Mouse (Mus musculus): ENCODE results near the gene Olfr198. TPM values are rescaled to one million over a fixed set of nuclear protein-coding genes. Genes with fewer than 3 reads are reported as not detected.

Olfr198 gene
- not detected in 4 replicates for total RNA-seq (2023)

DNA sequence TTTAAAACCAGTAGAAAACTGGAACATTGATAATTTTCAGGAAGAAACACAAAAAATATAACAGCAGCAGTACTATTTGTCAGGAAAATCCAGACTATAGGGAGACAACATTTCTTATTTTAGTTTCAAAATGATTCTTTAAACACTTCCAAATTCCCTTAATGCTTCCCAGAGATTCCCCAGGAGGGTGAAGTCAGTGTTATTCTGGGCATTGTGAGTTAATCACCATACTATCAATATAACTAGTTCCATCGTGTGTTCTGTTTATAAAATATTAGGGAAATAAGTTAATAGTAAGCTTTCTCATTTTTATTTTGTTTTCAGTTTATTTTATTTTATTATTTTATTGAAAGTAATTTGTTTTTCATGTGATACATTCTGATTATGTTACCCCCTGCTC, at the start of gene Olfr198:
Olfr198 (minus strand) TSS at position 101 of the 400 bp plus-strand sequence.

DNA sequence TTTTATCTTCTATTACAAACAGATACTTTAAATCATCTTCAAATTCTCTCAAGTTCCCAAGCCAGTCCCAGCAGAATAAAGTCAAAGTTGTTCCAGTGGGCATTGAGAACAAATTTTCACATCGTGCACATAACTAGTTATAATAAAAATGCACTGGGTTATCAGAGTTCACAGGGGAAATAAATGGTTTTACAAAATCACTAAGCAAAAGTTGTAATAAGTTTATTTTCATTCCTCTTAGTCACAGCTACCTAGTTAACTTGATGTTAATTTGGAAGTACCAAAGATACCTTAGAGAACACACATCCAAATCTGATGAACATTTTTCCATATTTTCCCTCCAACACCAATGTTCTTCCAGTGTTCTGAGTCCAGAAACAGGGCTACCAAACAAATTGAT, 16.3 kb upstream of the Olfr198 start, which contains the start of gene Olfr199:
Olfr199 (minus strand) TSS at position 101 of the 400 bp plus-strand sequence.

DNA sequence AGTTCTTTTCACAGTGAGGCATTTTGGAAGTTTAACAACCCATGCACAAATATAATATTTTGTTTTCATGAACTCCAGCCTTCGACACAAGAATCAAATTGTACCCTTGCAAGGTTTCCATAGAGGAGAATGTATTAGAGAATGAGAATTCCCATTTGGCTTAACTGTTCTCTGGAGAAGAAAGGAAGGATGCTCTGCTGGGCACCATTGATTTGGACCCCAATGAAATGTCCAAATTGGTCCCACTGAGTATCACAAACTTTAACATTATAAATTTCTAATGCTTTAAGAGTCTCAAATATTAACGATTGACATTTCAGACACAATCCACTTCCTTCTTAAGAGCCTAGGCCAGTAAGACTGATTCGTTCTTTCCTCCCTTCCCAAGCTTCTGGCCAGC, 33.0 kb downstream of the Olfr198 start, which contains the start of gene Olfr196:
Olfr196 (minus strand) TSS at position 101 of the 400 bp plus-strand sequence.

Other genes with a start within 250 kb of the Olfr198 start
- gene Olfr183, start 208.2 kb downstream of the Olfr198 start, total RNA-seq (2023), result not detected in 4 replicates
- gene Olfr186, start 173.2 kb downstream of the Olfr198 start, total RNA-seq (2023), result not detected in 4 replicates
- gene Olfr187, start 163.8 kb downstream of the Olfr198 start, total RNA-seq (2023), result not detected in 4 replicates
- not detected in 4 replicates for gene Olfr190, start 125.5 kb downstream of the Olfr198 start, total RNA-seq (2023)
- gene Olfr191, start 113.7 kb downstream of the Olfr198 start, total RNA-seq (2023), result not detected in 4 replicates
- gene Olfr193, start 91.7 kb downstream of the Olfr198 start, total RNA-seq (2023), result not detected in 4 replicates
- not detected in 4 replicates for gene Olfr194, start 82.5 kb downstream of the Olfr198 start, total RNA-seq (2023)
- not detected in 4 replicates for gene Olfr195, start 56.5 kb downstream of the Olfr198 start, total RNA-seq (2023)
- gene Olfr196, start 33.1 kb downstream of the Olfr198 start, total RNA-seq (2023), result not detected in 4 replicates
- gene Olfr199, start 16.2 kb upstream of the Olfr198 start, total RNA-seq (2023), result not detected in 4 replicates
- not detected in 4 replicates for gene Olfr201, start 69.1 kb upstream of the Olfr198 start, total RNA-seq (2023)
- gene Olfr202, start 83.3 kb upstream of the Olfr198 start, total RNA-seq (2023), result not detected in 4 replicates
- not detected in 4 replicates for gene Olfr203, start 95.3 kb upstream of the Olfr198 start, total RNA-seq (2023)
- gene Olfr204, start 114.7 kb upstream of the Olfr198 start, total RNA-seq (2023), result not detected in 4 replicates
- not detected in 4 replicates for gene Olfr205, start 127.6 kb upstream of the Olfr198 start, total RNA-seq (2023)
- gene Olfr206, start 145.7 kb upstream of the Olfr198 start, total RNA-seq (2023), result not detected in 4 replicates
- gene Olfr209, start 160.5 kb upstream of the Olfr198 start, total RNA-seq (2023), result not detected in 4 replicates
- not detected in 4 replicates for gene Gabrr3, start 203.8 kb upstream of the Olfr198 start, total RNA-seq (2023)

Measured in B cell, adult 62 days (primary cell).